Mouse (Mus musculus): Measurements from ENCODE around the gene Tspan4. TPM values are rescaled to one million over a fixed set of nuclear protein-coding genes. Genes with fewer than 3 reads are reported as not detected.

Tspan4 gene
- polyA plus RNA-seq (2016; fragmentation: Nextera tagmentation; extraction: Ambion mirVana) = 25.0 and 36.9 TPM in 2 replicates

GRCm38 (mm10) chr7:141475011-141475804 lies at the start of gene Tspan4, which contains the start of gene Polr2l:
Gene Tspan4, plus strand, starts transcription at chr7:141475240.
Gene Polr2l, minus strand, starts transcription at chr7:141475132.
- peaks cover 48% of the 10 kb centered on the region for H3K4me1 ChIP-seq
- H3K9me3 ChIP-seq (replicated peaks) = no peaks in the 10 kb centered on the region
- DNase-seq (ENCODE audit: low spot score) = peak; percentile 91
- H3K27me3 ChIP-seq (ENCODE audit: low read depth, poor library complexity, severe bottlenecking) = 0 out of 2 replicates have a peak, but pooled peaks cover 4% of the 10 kb centered on the region
- peaks cover 26% of the 10 kb centered on the region for H3K36me3 ChIP-seq
- H3K27ac ChIP-seq = peak within 1 kb of the TSS; percentile 98
- H3K4me3 ChIP-seq = peak within 1 kb of the TSS; percentile 86
- under 1% methylated on average over 87 of the region's 87 CpGs for WGBS

- Histone ChIP-seq H3K36me3 (peaks cover 22% of the 10 kb centered on the region), H3K27ac (no peak overlapping the region), H3K9me3 (replicated peaks) (no peaks in the 10 kb centered on the region), H3K4me1 (peaks cover 30% of the 10 kb centered on the region), H3K4me3 (no peak overlapping the region), H3K27me3 (ENCODE audit: low read depth, poor library complexity, severe bottlenecking) (no peaks in the 10 kb centered on the region)
- no peak for DNase-seq (ENCODE audit: low spot score)
- WGBS = 84% methylated on average over 12 of the region's 12 CpGs
Measured at GRCm38 (mm10) chr7:141426948-141427730, 47.9 kb upstream of the Tspan4 start.

- 44% methylated on average over 5 of the region's 5 CpGs for WGBS
Measured at GRCm38 (mm10) chr7:141428701-141429100, 46.3 kb upstream of the Tspan4 start.

GRCm38 (mm10) chr7:141429310-141429709 lies 45.7 kb upstream of the Tspan4 start, which contains the start of gene Cend1:
Gene Cend1, minus strand, starts transcription at chr7:141429491.
- Histone ChIP-seq H3K4me1 (peaks cover 51% of the 10 kb centered on the region), H3K4me3 (peak within 1 kb of the TSS; percentile 52), H3K9me3 (replicated peaks) (no peaks in the 10 kb centered on the region), H3K27me3 (ENCODE audit: low read depth, poor library complexity, severe bottlenecking) (no peaks in the 10 kb centered on the region), H3K27ac (peak within 1 kb of the TSS; percentile 46), H3K36me3 (peaks cover 42% of the 10 kb centered on the region)
- 4% methylated on average over 19 of the region's 19 CpGs for WGBS
- DNase-seq (ENCODE audit: low spot score) = peak; percentile 77

More at GRCm38 (mm10) chr7:141428701-141429100, 46.3 kb upstream of the Tspan4 start:
- H3K9me3 ChIP-seq (replicated peaks) = no peaks in the 10 kb centered on the region
- no peak overlapping the region for H3K27ac ChIP-seq
- H3K27me3 ChIP-seq (ENCODE audit: low read depth, poor library complexity, severe bottlenecking) = no peaks in the 10 kb centered on the region
- peaks cover 37% of the 10 kb centered on the region for H3K36me3 ChIP-seq
- H3K4me1 ChIP-seq = peaks cover 45% of the 10 kb centered on the region
- H3K4me3 ChIP-seq = peak overlapping the region; percentile 52
- DNase-seq (ENCODE audit: low spot score) = no peak

- peak overlapping the region; percentile 52 for H3K4me3 ChIP-seq
- WGBS = 59% methylated on average over 9 of the region's 9 CpGs
- peak; percentile 28 for DNase-seq (ENCODE audit: low spot score)
- peaks cover 58% of the 10 kb centered on the region for H3K4me1 ChIP-seq
- no peaks in the 10 kb centered on the region for H3K9me3 ChIP-seq (replicated peaks)
- no peaks in the 10 kb centered on the region for H3K27me3 ChIP-seq (ENCODE audit: low read depth, poor library complexity, severe bottlenecking)
- peak overlapping the region; percentile 11; the same call in 1 of the 2 replicates for H3K27ac ChIP-seq
- peaks cover 42% of the 10 kb centered on the region for H3K36me3 ChIP-seq
Measured at GRCm38 (mm10) chr7:141429840-141430584, 45.0 kb upstream of the Tspan4 start.

- Histone ChIP-seq H3K9me3 (replicated peaks) (no peaks in the 10 kb centered on the region), H3K27me3 (ENCODE audit: low read depth, poor library complexity, severe bottlenecking) (no peaks in the 10 kb centered on the region), H3K4me1 (peaks cover 65% of the 10 kb centered on the region), H3K4me3 (no peak overlapping the region), H3K27ac (peak overlapping the region; percentile 11; the same call in 1 of the 2 replicates), H3K36me3 (peaks cover 42% of the 10 kb centered on the region)
- whole genome bisulfite sequencing = 96% methylated on average over 9 of the region's 9 CpGs
- no peak for DNase-seq (ENCODE audit: low spot score)
Measured at GRCm38 (mm10) chr7:141430585-141431240, 44.3 kb upstream of the Tspan4 start.

GRCm38 (mm10) chr7:141431434-141432185 lies 43.4 kb upstream of the Tspan4 start:
- DNase-seq (ENCODE audit: low spot score) = no peak
- Histone ChIP-seq H3K4me3 (0 out of 2 replicates have a peak overlapping the region, but pooled peaks have one; percentile 1), H3K36me3 (peaks cover 42% of the 10 kb centered on the region), H3K27ac (0 out of 2 replicates have a peak overlapping the region, but pooled peaks have one; percentile 5), H3K27me3 (ENCODE audit: low read depth, poor library complexity, severe bottlenecking) (no peaks in the 10 kb centered on the region), H3K9me3 (replicated peaks) (no peaks in the 10 kb centered on the region), H3K4me1 (peaks cover 70% of the 10 kb centered on the region)
- 92% methylated on average over 19 of the region's 19 CpGs for WGBS

GRCm38 (mm10) chr7:141432186-141432611 lies 42.8 kb upstream of the Tspan4 start:
- WGBS = 82% methylated on average over 8 of the region's 8 CpGs
- H3K4me3 ChIP-seq = 0 out of 2 replicates have a peak overlapping the region, but pooled peaks have one; percentile 1

GRCm38 (mm10) chr7:141432741-141433516 lies 42.1 kb upstream of the Tspan4 start:
- no peak overlapping the region for H3K27ac ChIP-seq

More at GRCm38 (mm10) chr7:141432186-141432611, 42.8 kb upstream of the Tspan4 start:
- no peak for DNase-seq (ENCODE audit: low spot score)
- Histone ChIP-seq H3K36me3 (peaks cover 42% of the 10 kb centered on the region), H3K27me3 (ENCODE audit: low read depth, poor library complexity, severe bottlenecking) (no peaks in the 10 kb centered on the region), H3K9me3 (replicated peaks) (no peaks in the 10 kb centered on the region), H3K27ac (no peak overlapping the region), H3K4me1 (peaks cover 71% of the 10 kb centered on the region)

GRCm38 (mm10) chr7:141433517-141434400 lies 41.3 kb upstream of the Tspan4 start:
- Histone ChIP-seq H3K27me3 (ENCODE audit: low read depth, poor library complexity, severe bottlenecking) (no peaks in the 10 kb centered on the region), H3K4me3 (peak overlapping the region; percentile 54), H3K9me3 (replicated peaks) (no peaks in the 10 kb centered on the region), H3K4me1 (peaks cover 73% of the 10 kb centered on the region), H3K27ac (peak overlapping the region; percentile 82), H3K36me3 (peaks cover 55% of the 10 kb centered on the region)
- 71% methylated on average over 15 of the region's 15 CpGs for whole genome bisulfite sequencing
- DNase-seq (ENCODE audit: low spot score) = no peak

More at GRCm38 (mm10) chr7:141432741-141433516, 42.1 kb upstream of the Tspan4 start:
- Histone ChIP-seq H3K9me3 (replicated peaks) (no peaks in the 10 kb centered on the region), H3K4me3 (peak overlapping the region; percentile 54; the same call in 1 of the 2 replicates), H3K4me1 (peaks cover 77% of the 10 kb centered on the region), H3K36me3 (peaks cover 47% of the 10 kb centered on the region), H3K27me3 (ENCODE audit: low read depth, poor library complexity, severe bottlenecking) (no peaks in the 10 kb centered on the region)
- WGBS = 92% methylated on average over 6 of the region's 6 CpGs
- DNase-seq (ENCODE audit: low spot score) = no peak

Data from limb, embryonic 10.5 days (tissue).